Mouse (Mus musculus) heart, postnatal 0 days (tissue): ENCODE results near the gene Cbx6.

ENCODE experiments used
- CTCF ChIP-seq: IDR thresholded peaks from 2 replicates; pipeline ENCODE4 v1.5.1; 2016; ENCODE audit warnings: antibody characterized with exemption, control low read depth, low read depth
- EP300 ChIP-seq: IDR thresholded peaks from 2 replicates; pipeline ENCODE4 v1.6.1; 2016; ENCODE audit warnings: antibody characterized with exemption, low read depth

GRCm38 (mm10) chr15:79879319-79879718, 44.8 kb upstream of the Cbx6 start:
- TF ChIP-seq CTCF (no peak; the same call in 1 of the 2 replicates), EP300 (peak; percentile 94)
